Mouse (Mus musculus): ENCODE measurements around the gene Mgat1.

DNA sequence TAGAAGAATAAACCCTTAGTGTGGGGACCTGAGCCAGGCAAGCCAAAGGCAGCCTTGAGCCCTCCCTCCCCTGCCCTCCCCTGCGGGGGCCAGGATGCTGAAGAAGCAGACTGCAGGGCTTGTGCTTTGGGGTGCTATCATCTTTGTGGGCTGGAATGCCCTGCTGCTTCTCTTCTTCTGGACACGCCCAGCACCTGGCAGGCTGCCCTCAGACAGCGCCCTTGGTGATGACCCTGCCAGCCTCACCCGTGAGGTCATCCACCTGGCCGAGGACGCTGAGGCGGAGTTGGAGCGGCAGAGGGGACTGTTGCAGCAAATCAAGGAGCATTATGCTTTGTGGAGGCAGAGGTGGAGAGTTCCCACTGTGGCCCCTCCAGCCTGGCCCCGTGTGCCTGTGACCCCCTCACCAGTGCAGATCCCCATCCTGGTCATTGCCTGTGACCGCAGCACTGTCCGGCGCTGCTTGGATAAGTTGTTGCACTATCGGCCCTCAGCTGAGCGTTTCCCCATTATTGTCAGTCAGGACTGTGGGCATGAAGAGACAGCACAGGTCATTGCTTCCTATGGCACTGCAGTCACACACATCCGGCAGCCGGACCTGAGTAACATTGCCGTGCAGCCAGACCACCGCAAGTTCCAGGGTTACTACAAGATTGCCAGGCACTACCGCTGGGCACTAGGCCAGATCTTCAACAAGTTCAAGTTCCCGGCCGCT lies 16.8 kb downstream of the Mgat1 start:
- no peak for TF ChIP-seq E2F4 (IDR thresholded peaks at IDR 0.05; ENCODE audit: insufficient read depth)
- no peak for TF ChIP-seq CEBPB (IDR thresholded peaks at IDR 0.05; ENCODE audit: insufficient read depth, poor library complexity, severe bottlenecking)
- TF ChIP-seq POLR2A (IDR thresholded peaks at IDR 0.05; ENCODE audit: insufficient read length, low read depth) = no peak
- TF ChIP-seq MAX (IDR thresholded peaks at IDR 0.05; ENCODE audit: low read depth) = no peak
- no peak for TF ChIP-seq USF1 (IDR thresholded peaks at IDR 0.05; ENCODE audit: low read depth)
- no peak for TF ChIP-seq TCF12 (IDR thresholded peaks at IDR 0.05; ENCODE audit: insufficient read depth, poor library complexity, severe bottlenecking)
- TF ChIP-seq MYOD1 (IDR thresholded peaks at IDR 0.05; ENCODE audit: control insufficient read depth in 1 of 3, insufficient read length in 2 of 3, low read depth in 2 of 3) = no peak

Data from myocyte (in vitro differentiated cells).